Mouse (Mus musculus) ES-E14 (cell line): ENCODE results near the gene Stap1.

ENCODE experiments used
- CHD2 ChIP-seq: IDR thresholded peaks from 2 replicates; pipeline ENCODE4 v1.6.1; 2014; ENCODE audit warnings: mild to moderate bottlenecking, low read depth, low read length, inconsistent platforms
- HCFC1 ChIP-seq: IDR thresholded peaks from 2 replicates; pipeline ENCODE4 v1.6.1; 2012; ENCODE audit warnings: low read length, inconsistent platforms, borderline replicate concordance; ENCODE audit not compliant: insufficient read depth
- MAFK ChIP-seq: IDR thresholded peaks from 2 replicates; pipeline ENCODE4 v1.6.1; 2014; ENCODE audit warnings: mild to moderate bottlenecking, low read depth, low read length, inconsistent platforms; ENCODE audit not compliant: insufficient read depth
- ZC3H11A ChIP-seq: IDR thresholded peaks from 2 replicates; pipeline ENCODE4 v1.6.1; 2012; ENCODE audit warnings: low read depth, mild to moderate bottlenecking, inconsistent platforms, low read length, borderline replicate concordance
- ZNF384 ChIP-seq: IDR thresholded peaks from 2 replicates; pipeline ENCODE4 v1.6.1; 2012; ENCODE audit warnings: low read depth, low read length, inconsistent platforms

DNA sequence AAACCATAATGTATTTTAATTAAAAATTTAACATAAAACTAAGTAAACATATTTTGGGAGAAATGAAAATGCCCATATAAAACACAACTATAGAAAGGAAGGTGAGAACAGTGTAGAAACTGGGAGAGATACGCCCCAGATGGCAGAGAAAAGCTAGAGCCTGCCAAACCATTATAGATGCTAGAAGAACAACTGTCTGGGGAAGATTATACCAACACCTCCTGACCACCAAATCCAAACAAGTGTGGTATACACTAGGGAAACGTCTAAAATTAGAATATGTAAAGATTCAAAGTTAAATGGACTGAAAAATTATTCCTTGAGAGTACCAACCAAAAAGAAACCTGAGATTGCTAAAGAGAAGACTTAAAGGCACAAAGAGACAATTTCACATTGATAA lies 35.1 kb downstream of the Stap1 start:
- no peak for TF ChIP-seq ZC3H11A
- TF ChIP-seq MAFK = no peak
- no peak for TF ChIP-seq CHD2
- no peak for TF ChIP-seq ZNF384
- no peak for TF ChIP-seq HCFC1
